Mouse (Mus musculus) CD4-positive, CD25-positive, alpha-beta regulatory T cell, adult 4 months (primary cell): ENCODE results near the gene Fut4. TPM values are rescaled to one million over a fixed set of nuclear protein-coding genes. Genes with fewer than 3 reads are reported as not detected.
"Not testable (repeated sequence)": the region's sequence is repeated elsewhere in the genome, so short reads cannot be mapped to it uniquely, and the experiment has no call there.

Experiments
- ATAC-seq: one replicate; pipeline ENCODE4 v1.8.0; 2017
- polyA plus RNA-seq, 2 experiments: library from polyadenylated mRNA; unstranded; fragments of 100-300 nt; shearing (Covaris generic); gene quantifications; one replicate each; pipeline ENCODE4 v1.2.1; 2017

The Fut4 gene
- polyA plus RNA-seq, 2 experiments from 2014 or later: 0.19 TPM; not detected in 1

- ATAC-seq: no peak
Observed at GRCm38 (mm10) chr9:14724755-14725420, 27.3 kb downstream of the Fut4 start.

GRCm38 (mm10) chr9:14721610-14722009 lies 30.6 kb downstream of the Fut4 start:
- no peak for ATAC-seq

GRCm38 (mm10) chr9:14720384-14720783 lies 31.8 kb downstream of the Fut4 start:
- ATAC-seq: no peak

- ATAC-seq: peak; percentile 43
Observed at GRCm38 (mm10) chr9:14718332-14718691, 33.9 kb downstream of the Fut4 start.

GRCm38 (mm10) chr9:14717689-14718331 lies 34.4 kb downstream of the Fut4 start:
- ATAC-seq: peak; percentile 39

- no peak for ATAC-seq
Observed at GRCm38 (mm10) chr9:14715258-14715657, 36.9 kb downstream of the Fut4 start.

- no peak for ATAC-seq
Observed at GRCm38 (mm10) chr9:14710910-14711309, 41.3 kb downstream of the Fut4 start.

GRCm38 (mm10) chr9:14705321-14706162 lies 46.7 kb downstream of the Fut4 start:
- ATAC-seq: no peak

- ATAC-seq: not testable (repeated sequence)
Observed at GRCm38 (mm10) chr9:14700795-14701194, 51.4 kb downstream of the Fut4 start.

- no peak for ATAC-seq
Observed at GRCm38 (mm10) chr9:14699288-14699640, 52.9 kb downstream of the Fut4 start.

- peak; percentile 68 for ATAC-seq
Observed at GRCm38 (mm10) chr9:14698582-14699287, 53.5 kb downstream of the Fut4 start.

Other genes starting within 250 kb of the Fut4 start
- gene Amotl1, start 107.3 kb downstream of the Fut4 start, polyA plus RNA-seq: under 1 TPM in 1 of 2 experiments, not detected in 1; 0.06 TPM
- under 1 TPM; 0.44 to 0.57 TPM for gene Piwil4, start 11.7 kb downstream of the Fut4 start, polyA plus RNA-seq
- not detected for gene 1700012B09Rik, start 18.6 kb upstream of the Fut4 start, polyA plus RNA-seq
- gene Mre11a, start 32.3 kb upstream of the Fut4 start, polyA plus RNA-seq: 10 to 100 TPM; 24.0 to 25.6 TPM
- gene Ankrd49, start 32.5 kb upstream of the Fut4 start, polyA plus RNA-seq: 10 to 100 TPM; 27.4 to 37.3 TPM
- 100 to 1,000 TPM; 158 to 164 TPM for gene Gpr83, start 107.8 kb upstream of the Fut4 start, polyA plus RNA-seq
- gene Izumo1r, start 151.6 kb upstream of the Fut4 start, polyA plus RNA-seq: 1,000 to 10,000 TPM; 1,336 to 1,816 TPM